Mouse (Mus musculus) kidney, adult 2 months (tissue): ENCODE results near the gene Trim56. TPM values are rescaled to one million over a fixed set of nuclear protein-coding genes. Genes with fewer than 3 reads are reported as not detected.

Source experiments
- DNase-seq: peaks from one replicate; pipeline ENCODE4 v3.0.0; 2021
- H3K27ac ChIP-seq: fragments of 200-500 bp; 2 replicates; pipeline ENCODE4 v1.5.1; 2012; ENCODE audit warnings: low read depth, low read length, control low read depth, inconsistent platforms; ENCODE audit not compliant: insufficient read depth
- H3K27me3 ChIP-seq: fragments of 200-500 bp; replicated peaks from 2 replicates; pipeline ENCODE4 v1.6.1; 2012; ENCODE audit warnings: mild to moderate bottlenecking, moderate library complexity, low read length, inconsistent platforms; ENCODE audit not compliant: control insufficient read depth, insufficient read depth
- H3K36me3 ChIP-seq: fragments of 200-500 bp; 2 replicates; pipeline ENCODE4 v1.6.1; 2012; ENCODE audit warnings: mild to moderate bottlenecking, moderate library complexity, low read length, inconsistent platforms; ENCODE audit not compliant: control insufficient read depth, insufficient read depth
- H3K4me1 ChIP-seq: fragments of 200-500 bp; 2 replicates; pipeline ENCODE4 v1.6.1; 2011; ENCODE audit warnings: low read length; ENCODE audit not compliant: control insufficient read depth, insufficient read depth
- H3K4me3 ChIP-seq: fragments of 200-500 bp; 2 replicates; pipeline ENCODE4 v1.5.1; 2011; ENCODE audit warnings: mild to moderate bottlenecking, low read depth, low read length, control low read depth; ENCODE audit not compliant: insufficient read depth
- CTCF ChIP-seq: fragments of 200-500 bp; conservative IDR thresholded peaks from 2 replicates; pipeline ENCODE4 v1.5.1; 2011; ENCODE audit warnings: low read depth, mild to moderate bottlenecking, control low read depth, low read length, moderate library complexity, mixed read lengths; ENCODE audit not compliant: insufficient read depth, insufficient read length
- POLR2A ChIP-seq: fragments of 200-500 bp; IDR thresholded peaks from one replicate; pipeline ENCODE4 v1.6.1; 2011; ENCODE audit warnings: low read depth, low read length, control low read depth
- WGBS: fragments of 180-500 bp; shearing (Covaris S2); methylation state at CpG from one replicate; pipeline ENCODE4 v1.1.7; 2018; 5-methylcytosine and 5-hydroxymethylcytosine counted together
- polyA plus RNA-seq: library from polyadenylated mRNA; depleted of rRNA; stranded (reverse); fragments of >200 nt; gene quantifications from 2 replicates; pipeline ENCODE4 v1.2.3, GENCODE M21; 2012

Gene Trim56
- polyA plus RNA-seq, 1 experiment, result 14.4 TPM

- TF ChIP-seq POLR2A (no peak), CTCF (no peak)
Observed at GRCm38 (mm10) chr5:137085021-137085420, 31.0 kb downstream of the Trim56 start.

GRCm38 (mm10) chr5:137083051-137083450 is 33.0 kb downstream of the Trim56 start:
- WGBS, result 94% methylated on average over 4 of the region's 4 CpGs
- DNase-seq, result no peak

More at GRCm38 (mm10) chr5:137085021-137085420, 31.0 kb downstream of the Trim56 start:
- no peak overlapping the region for H3K4me3 ChIP-seq
- H3K27me3 ChIP-seq, result no peaks in the 10 kb centered on the region
- H3K27ac ChIP-seq, result no peak overlapping the region
- H3K4me1 ChIP-seq, result no peaks in the 10 kb centered on the region; the same call in 1 of the 2 replicates
- H3K36me3 ChIP-seq, result no peaks in the 10 kb centered on the region
- WGBS, result 85% methylated on average over 6 of the region's 6 CpGs
- DNase-seq, result no peak

GRCm38 (mm10) chr5:137079849-137080248 is 36.2 kb downstream of the Trim56 start:
- 41% methylated on average over 5 of the region's 5 CpGs for WGBS
- peaks cover 9% of the 10 kb centered on the region; the same call in 1 of the 2 replicates for H3K4me1 ChIP-seq
- TF ChIP-seq POLR2A, result no peak
- H3K27me3 ChIP-seq, result no peaks in the 10 kb centered on the region
- H3K4me3 ChIP-seq, result no peak overlapping the region
- H3K27ac ChIP-seq, result no peak overlapping the region
- peak; percentile 63 for DNase-seq
- no peaks in the 10 kb centered on the region for H3K36me3 ChIP-seq

More at GRCm38 (mm10) chr5:137083051-137083450, 33.0 kb downstream of the Trim56 start:
- Histone ChIP-seq H3K4me3 (no peak overlapping the region), H3K27ac (no peak overlapping the region), H3K4me1 (peaks cover under 1% of the 10 kb centered on the region; the same call in 1 of the 2 replicates), H3K36me3 (no peaks in the 10 kb centered on the region), H3K27me3 (no peaks in the 10 kb centered on the region)
- TF ChIP-seq CTCF (no peak), POLR2A (no peak)

GRCm38 (mm10) chr5:137078616-137079015 is 37.4 kb downstream of the Trim56 start:
- Histone ChIP-seq H3K4me1 (peaks cover 9% of the 10 kb centered on the region; the same call in 1 of the 2 replicates), H3K36me3 (no peaks in the 10 kb centered on the region), H3K27me3 (no peaks in the 10 kb centered on the region), H3K27ac (0 out of 2 replicates have a peak overlapping the region, but pooled peaks have one; percentile 19), H3K4me3 (no peak overlapping the region)
- peak; percentile 25 for DNase-seq
- no peak for TF ChIP-seq CTCF
- TF ChIP-seq POLR2A, result no peak
- WGBS, result 40% methylated on average over 6 of the region's 6 CpGs

GRCm38 (mm10) chr5:137078041-137078440 is 38.0 kb downstream of the Trim56 start:
- Histone ChIP-seq H3K27me3 (no peaks in the 10 kb centered on the region), H3K4me1 (peaks cover 12% of the 10 kb centered on the region), H3K27ac (no peak overlapping the region), H3K4me3 (no peak overlapping the region), H3K36me3 (no peaks in the 10 kb centered on the region)
- WGBS, result 63% methylated on average over 14 of the region's 14 CpGs
- no peak for TF ChIP-seq POLR2A
- no peak for TF ChIP-seq CTCF
- DNase-seq, result peak; percentile 18

GRCm38 (mm10) chr5:137077187-137077586 is 38.8 kb downstream of the Trim56 start:
- H3K27me3 ChIP-seq, result no peaks in the 10 kb centered on the region
- peaks cover 17% of the 10 kb centered on the region for H3K4me1 ChIP-seq
- DNase-seq, result no peak
- WGBS, result 82% methylated on average over 7 of the region's 7 CpGs
- H3K36me3 ChIP-seq, result no peaks in the 10 kb centered on the region
- TF ChIP-seq POLR2A (no peak), CTCF (no peak)
- H3K27ac ChIP-seq, result 0 out of 2 replicates have a peak overlapping the region, but pooled peaks have one; percentile 19
- no peak overlapping the region for H3K4me3 ChIP-seq

- DNase-seq, result peak; percentile 61
- Histone ChIP-seq H3K36me3 (no peaks in the 10 kb centered on the region), H3K4me1 (peaks cover 20% of the 10 kb centered on the region), H3K4me3 (no peak overlapping the region), H3K27ac (peak overlapping the region; percentile 57), H3K27me3 (no peaks in the 10 kb centered on the region)
- no peak for TF ChIP-seq POLR2A
- no peak for TF ChIP-seq CTCF
- 48% methylated on average over 12 of the region's 12 CpGs for WGBS
Observed at GRCm38 (mm10) chr5:137076191-137076930, 39.6 kb downstream of the Trim56 start.
